Mouse (Mus musculus) thymus, adult 2 months (tissue): Measurements from ENCODE around the gene Fam217b. TPM values are rescaled to one million over a fixed set of nuclear protein-coding genes. Genes with fewer than 3 reads are reported as not detected.
A peak's percentile ranks its signal among the peaks of the same experiment; 100 is the strongest.

Experiments
- DNase-seq: peaks from one replicate; pipeline ENCODE4 v3.0.0; 2021
- H3K27ac ChIP-seq: fragments of 200-500 bp; 2 replicates; pipeline ENCODE4 v1.5.1; 2012; ENCODE audit warnings: low read length, control low read depth; ENCODE audit not compliant: control insufficient read depth, insufficient read depth
- H3K27me3 ChIP-seq: fragments of 200-500 bp; 2 replicates; pipeline ENCODE4 v1.6.1; 2012; ENCODE audit warnings: mild to moderate bottlenecking, low read length, moderate library complexity, mixed read lengths; ENCODE audit not compliant: control insufficient read depth, insufficient read depth
- H3K36me3 ChIP-seq: fragments of 200-500 bp; 2 replicates; pipeline ENCODE4 v1.6.1; 2012; ENCODE audit warnings: mild to moderate bottlenecking, low read length, moderate library complexity; ENCODE audit not compliant: control insufficient read depth, insufficient read depth
- H3K4me1 ChIP-seq: fragments of 200-500 bp; replicated peaks from 2 replicates; pipeline ENCODE4 v1.6.1; 2012; ENCODE audit warnings: low read length; ENCODE audit not compliant: control insufficient read depth, insufficient read depth
- H3K4me3 ChIP-seq: fragments of 200-500 bp; 2 replicates; pipeline ENCODE4 v1.5.1; 2012; ENCODE audit warnings: mild to moderate bottlenecking, low read length, control low read depth, moderate library complexity; ENCODE audit not compliant: control insufficient read depth, insufficient read depth
- CTCF ChIP-seq: fragments of 200-500 bp; IDR thresholded peaks from 2 replicates; pipeline ENCODE4 v1.5.1; 2012; ENCODE audit warnings: mild to moderate bottlenecking, control low read depth, low read length, moderate library complexity, borderline replicate concordance; ENCODE audit not compliant: control insufficient read depth, poor library complexity, insufficient read depth; ENCODE audit errors: extremely low read depth
- POLR2A ChIP-seq: fragments of 200-500 bp; IDR thresholded peaks from 2 replicates; pipeline ENCODE4 v1.6.1; 2012; ENCODE audit warnings: mild to moderate bottlenecking, low read length, control low read depth, moderate library complexity; ENCODE audit not compliant: control insufficient read depth, poor library complexity, insufficient read depth; ENCODE audit errors: extremely low read depth
- WGBS: fragments of 180-500 bp; shearing (Covaris S2); methylation state at CpG from one replicate; pipeline ENCODE4 v1.1.7; 2018; 5-methylcytosine and 5-hydroxymethylcytosine counted together
- polyA plus RNA-seq: library from polyadenylated mRNA; depleted of rRNA; stranded (reverse); fragments of >200 nt; gene quantifications from 2 replicates; pipeline ENCODE4 v1.2.3, GENCODE M21; 2012

The Fam217b gene
- polyA plus RNA-seq, 1 experiment = 1.0 TPM

DNA sequence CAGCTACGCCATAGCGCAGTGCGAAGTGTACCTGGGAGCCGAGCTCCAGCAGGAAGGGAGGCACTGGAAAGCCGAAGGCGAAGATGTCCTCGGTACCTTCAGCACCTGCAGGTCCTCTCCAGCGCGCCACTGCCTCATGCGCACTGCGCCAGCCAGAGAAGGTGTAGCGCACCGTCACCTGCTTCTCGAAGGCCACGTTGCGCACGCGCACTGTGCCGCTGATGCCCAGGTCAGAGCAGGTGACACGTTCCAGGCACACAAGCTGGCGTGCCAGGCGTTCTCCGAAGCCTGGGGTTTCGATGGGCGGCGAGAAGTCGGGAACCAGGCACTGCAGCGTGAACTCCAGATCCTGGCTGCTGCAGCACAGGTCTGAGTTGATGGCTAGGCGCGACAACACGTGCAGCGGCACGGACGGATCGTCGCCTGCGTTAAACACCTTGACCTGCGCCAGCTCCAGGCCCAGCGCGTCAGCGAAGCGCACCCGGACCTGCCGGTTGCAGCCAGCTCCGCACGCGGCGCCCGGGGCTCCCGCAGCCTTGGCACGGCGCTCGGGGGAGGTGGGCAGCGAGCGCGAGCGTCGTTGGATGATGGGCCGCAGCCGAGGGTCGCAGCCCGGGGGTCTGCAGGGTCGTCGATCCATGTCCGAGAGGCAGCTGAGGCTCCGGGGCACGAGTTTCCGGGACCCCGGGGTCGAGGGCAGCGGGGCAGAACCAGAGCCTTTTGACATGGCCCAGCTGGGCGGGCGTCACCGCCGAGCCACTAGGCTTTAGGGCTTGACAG lies 653 bp upstream of the Fam217b start:
- WGBS = 26% methylated on average over 75 of the region's 75 CpGs
- DNase-seq = no peak
- H3K27ac ChIP-seq = no peak overlapping the region

DNA sequence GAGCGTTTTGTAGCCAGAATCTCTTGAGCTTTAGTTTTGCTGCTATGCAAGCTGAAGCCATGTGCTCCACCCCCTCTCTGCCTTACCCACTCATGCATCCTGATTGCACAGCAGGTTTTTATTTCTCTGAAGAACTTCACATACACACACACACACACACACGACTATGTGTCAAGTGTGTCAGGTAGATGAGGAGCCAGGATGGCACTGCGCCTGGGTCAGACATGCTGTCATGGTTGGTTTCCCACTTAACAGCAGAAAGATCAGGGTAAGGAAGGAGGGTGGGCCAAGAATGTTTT lies 775 bp downstream of the Fam217b start:
- Histone ChIP-seq H3K27ac (no peak overlapping the region), H3K4me1 (0 out of 2 replicates have a peak, but pooled peaks cover 4% of the 10 kb centered on the region), H3K27me3 (no peaks in the 10 kb centered on the region; the same call in 1 of the 2 replicates), H3K36me3 (no peaks in the 10 kb centered on the region), H3K4me3 (no peak overlapping the region)
- TF ChIP-seq POLR2A (no peak), CTCF (no peak)
- 46% methylated on average over 3 of the region's 3 CpGs for WGBS
- DNase-seq = no peak

More for the DNA sequence above, 653 bp upstream of the Fam217b start:
- Histone ChIP-seq H3K4me1 (0 out of 2 replicates have a peak, but pooled peaks cover 4% of the 10 kb centered on the region), H3K27me3 (no peaks in the 10 kb centered on the region; the same call in 1 of the 2 replicates), H3K36me3 (no peaks in the 10 kb centered on the region), H3K4me3 (peak overlapping the region; percentile 26)
- TF ChIP-seq POLR2A (no peak), CTCF (no peak)

DNA sequence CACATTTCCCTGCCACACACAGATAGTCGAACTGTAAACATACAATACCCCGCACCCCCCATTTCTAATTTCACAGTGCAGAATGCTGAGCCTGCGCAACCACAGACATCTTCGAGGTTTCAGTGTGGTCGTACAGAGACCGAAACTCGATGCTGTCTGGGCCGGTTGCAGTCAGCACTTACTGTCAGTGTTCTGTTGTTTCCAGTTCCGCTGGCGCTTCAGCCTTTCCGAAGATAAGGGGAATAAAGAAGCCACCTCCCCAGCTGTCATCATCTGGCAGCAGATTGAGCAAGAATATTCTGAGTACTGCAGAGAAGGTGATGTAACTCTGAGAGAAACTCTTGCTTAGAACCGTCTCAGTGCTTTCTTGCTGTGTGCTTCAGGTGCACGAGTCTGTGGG lies 2.1 kb downstream of the Fam217b start:
- WGBS = 41% methylated on average over 13 of the region's 13 CpGs
- Histone ChIP-seq H3K27me3 (no peaks in the 10 kb centered on the region; the same call in 1 of the 2 replicates), H3K4me3 (no peak overlapping the region), H3K27ac (no peak overlapping the region), H3K4me1 (0 out of 2 replicates have a peak, but pooled peaks cover 4% of the 10 kb centered on the region), H3K36me3 (no peaks in the 10 kb centered on the region)
- DNase-seq = no peak
- TF ChIP-seq CTCF = no peak
- no peak for TF ChIP-seq POLR2A

DNA sequence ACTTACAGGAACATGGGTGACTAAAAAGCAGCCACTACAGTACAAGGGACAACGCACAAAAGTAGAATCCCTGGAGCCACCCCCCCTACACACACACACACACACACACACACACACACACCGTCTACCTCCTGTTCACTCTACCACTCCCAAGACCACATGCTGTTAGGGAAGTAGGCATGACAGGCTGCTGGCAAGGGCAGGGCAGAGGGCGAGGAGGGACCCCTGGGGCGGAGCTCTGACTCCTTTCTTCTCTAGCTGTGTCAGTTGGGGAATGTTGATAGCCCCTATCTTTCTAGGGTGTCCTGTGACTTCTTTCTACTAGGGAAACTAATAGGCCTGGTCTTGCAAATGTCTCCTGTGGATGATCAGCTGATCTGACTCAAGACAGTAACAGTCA lies 2.6 kb downstream of the Fam217b start:
- DNase-seq = no peak

DNA sequence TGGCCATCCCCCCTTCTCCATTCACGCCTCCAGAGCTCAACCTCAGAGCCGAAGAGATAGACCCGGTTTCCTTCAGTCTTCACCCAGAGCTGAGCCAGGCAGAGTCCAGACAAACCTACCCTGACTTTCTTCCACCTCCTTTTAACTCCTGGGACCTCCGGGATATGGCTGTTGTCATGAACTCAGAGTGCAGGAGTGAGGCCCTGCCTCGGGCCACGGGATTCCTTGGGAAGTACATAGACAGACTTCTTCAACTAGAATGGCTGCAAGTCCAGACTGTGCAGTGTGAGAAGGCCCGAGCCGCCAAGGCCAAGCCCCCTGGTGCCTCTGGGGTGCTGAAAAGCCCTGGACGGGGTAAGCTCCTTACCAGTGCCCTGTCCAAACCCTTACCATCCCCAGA lies 6.3 kb downstream of the Fam217b start:
- no peak for DNase-seq
- TF ChIP-seq POLR2A (no peak), CTCF (no peak)
- H3K4me3 ChIP-seq = no peak overlapping the region
- H3K27me3 ChIP-seq = no peaks in the 10 kb centered on the region
- no peaks in the 10 kb centered on the region for H3K36me3 ChIP-seq
- H3K27ac ChIP-seq = no peak overlapping the region
- 96% methylated on average over 9 of the region's 9 CpGs for WGBS
- H3K4me1 ChIP-seq = no peaks in the 10 kb centered on the region

More for the DNA sequence above, 2.6 kb downstream of the Fam217b start:
- Histone ChIP-seq H3K27me3 (no peaks in the 10 kb centered on the region; the same call in 1 of the 2 replicates), H3K36me3 (no peaks in the 10 kb centered on the region), H3K4me1 (0 out of 2 replicates have a peak, but pooled peaks cover 4% of the 10 kb centered on the region), H3K27ac (no peak overlapping the region), H3K4me3 (no peak overlapping the region)
- WGBS = 73% methylated on average over 4 of the region's 4 CpGs
- no peak for TF ChIP-seq POLR2A
- TF ChIP-seq CTCF = no peak

DNA sequence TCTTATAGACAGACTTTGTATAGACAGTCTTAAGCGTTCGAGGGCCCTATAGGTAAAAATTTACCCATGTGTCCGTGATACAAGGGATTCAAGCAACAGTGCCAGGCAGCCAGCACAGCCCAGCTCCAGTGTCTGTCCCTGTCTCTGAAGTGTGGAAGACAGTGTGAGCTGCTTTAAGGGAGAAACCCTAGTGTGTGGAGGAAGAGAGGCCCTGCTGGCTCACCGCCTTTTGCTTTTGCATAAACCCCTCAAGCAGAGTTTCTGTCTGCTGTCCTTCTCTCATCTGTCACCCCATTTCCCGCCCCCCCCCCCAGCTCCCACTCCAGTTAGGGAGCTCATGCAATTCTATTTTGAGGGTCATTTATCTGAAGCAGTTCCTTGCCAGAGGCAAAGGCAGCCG lies 7.3 kb downstream of the Fam217b start:
- no peak for TF ChIP-seq POLR2A
- Histone ChIP-seq H3K4me1 (no peaks in the 10 kb centered on the region), H3K4me3 (no peak overlapping the region), H3K27me3 (no peaks in the 10 kb centered on the region), H3K36me3 (no peaks in the 10 kb centered on the region), H3K27ac (no peak overlapping the region)
- DNase-seq = no peak
- WGBS = 97% methylated on average over 6 of the region's 6 CpGs
